Mouse (Mus musculus) hematopoietic stem cell, adult 5-6 weeks (primary cell): Measurements from ENCODE around the gene Gm10436. TPM values are rescaled to one million over a fixed set of nuclear protein-coding genes. Genes with fewer than 3 reads are reported as not detected.
"Not testable (repeated sequence)": the region's sequence is repeated elsewhere in the genome, so short reads cannot be mapped to it uniquely, and the experiment has no call there.

Experiments used
- ATAC-seq, 2 experiments: fragments of 125-278 bp in 1 of 2; replicated peaks in 1 of 2; 2 replicates each; pipeline ENCODE4 v1.8.0; 2016 to 2017; ENCODE audit warnings: inconsistent platforms in 2 of 2, mild to moderate bottlenecking in 2 of 2, moderate number of reproducible peaks in 2 of 2, low read depth in 1 of 2, moderate TSS enrichment in 1 of 2; ENCODE audit not compliant: low FRiP score in 2 of 2, poor library complexity in 2 of 2, severe bottlenecking in 2 of 2, insufficient read depth in 1 of 2, low TSS enrichment in 1 of 2
- total RNA-seq: library from RNA; stranded (forward); fragments of 172-1452, 232-1000 nt; gene quantifications from 2 replicates; pipeline ENCODE4 v1.2.3, GENCODE M21; 2017

Gene Gm10436
- total RNA-seq, result not detected in 2 replicates

- not testable (repeated sequence) for ATAC-seq
Observed at GRCm38 (mm10) chr12:88182008-88182407, at the start of gene Gm10436. TSS of gene Gm10436 (minus strand) at chr12:88182108.

- ATAC-seq, result no peak
Observed at GRCm38 (mm10) chr12:88219445-88219844, 37.5 kb upstream of the Gm10436 start.

- ATAC-seq, result not testable (repeated sequence)
Observed at GRCm38 (mm10) chr12:88218059-88218458, 36.2 kb upstream of the Gm10436 start.

DNA sequence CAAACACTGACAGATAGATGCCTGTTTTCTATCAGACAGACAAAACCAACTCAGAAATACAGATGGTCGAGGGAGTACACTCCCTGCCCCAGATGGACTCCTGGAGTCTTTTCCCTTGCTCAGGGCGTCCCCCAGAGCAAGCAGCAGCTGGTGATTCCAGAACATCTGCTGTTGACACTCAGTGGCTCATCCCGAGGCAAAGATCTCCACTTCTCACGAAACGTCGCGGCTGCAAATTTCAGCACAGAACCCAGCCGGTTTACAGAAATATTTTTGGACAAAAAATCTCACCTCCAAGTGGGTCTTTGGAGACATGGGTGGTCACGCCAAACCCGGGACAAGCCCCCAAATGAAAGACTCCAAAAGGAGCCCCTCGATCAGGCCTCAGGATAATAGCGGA is 32.7 kb upstream of the Gm10436 start:
- no peak for ATAC-seq

- not testable (repeated sequence) for ATAC-seq
Observed at GRCm38 (mm10) chr12:88211458-88211857, 29.6 kb upstream of the Gm10436 start.

- ATAC-seq, result no peak
Observed at GRCm38 (mm10) chr12:88202856-88203255, 20.9 kb upstream of the Gm10436 start.

Other genes with a start within 250 kb of the Gm10436 start
- gene Gm2042, start 228.0 kb downstream of the Gm10436 start, total RNA-seq, result not detected in 2 replicates
- not detected in 2 replicates for gene Gm2075, start 170.3 kb downstream of the Gm10436 start, total RNA-seq
- gene Gm6803, start 163.3 kb downstream of the Gm10436 start, total RNA-seq, result not detected in 2 replicates
- gene Gm2056, start 155.1 kb downstream of the Gm10436 start, total RNA-seq, result not detected in 2 replicates
- not detected in 2 replicates for gene Gm16368, start 98.4 kb downstream of the Gm10436 start, total RNA-seq
- gene Gm8332, start 68.0 kb upstream of the Gm10436 start, total RNA-seq, result not detected in 2 replicates
- gene Gm5662, start 92.4 kb upstream of the Gm10436 start, total RNA-seq, result not detected in 2 replicates
- gene Gm5039, start 141.9 kb upstream of the Gm10436 start, total RNA-seq, result not detected in 2 replicates
- gene Adck1, start 178.4 kb upstream of the Gm10436 start, total RNA-seq, result 15.1 and 22.7 TPM in 2 replicates